Mouse (Mus musculus) mesoderm, embryonic 11.5 days (tissue): ENCODE results near the gene Arfgef3.
"Not testable (repeated sequence)": the region's sequence is repeated elsewhere in the genome, so short reads cannot be mapped to it uniquely, and the experiment has no call there.

Experiments used
- DNase-seq: peaks from one replicate; pipeline ENCODE4 v3.0.0-alpha.2; 2012; ENCODE audit warnings: low read depth, low spot score

The Arfgef3 gene

DNA sequence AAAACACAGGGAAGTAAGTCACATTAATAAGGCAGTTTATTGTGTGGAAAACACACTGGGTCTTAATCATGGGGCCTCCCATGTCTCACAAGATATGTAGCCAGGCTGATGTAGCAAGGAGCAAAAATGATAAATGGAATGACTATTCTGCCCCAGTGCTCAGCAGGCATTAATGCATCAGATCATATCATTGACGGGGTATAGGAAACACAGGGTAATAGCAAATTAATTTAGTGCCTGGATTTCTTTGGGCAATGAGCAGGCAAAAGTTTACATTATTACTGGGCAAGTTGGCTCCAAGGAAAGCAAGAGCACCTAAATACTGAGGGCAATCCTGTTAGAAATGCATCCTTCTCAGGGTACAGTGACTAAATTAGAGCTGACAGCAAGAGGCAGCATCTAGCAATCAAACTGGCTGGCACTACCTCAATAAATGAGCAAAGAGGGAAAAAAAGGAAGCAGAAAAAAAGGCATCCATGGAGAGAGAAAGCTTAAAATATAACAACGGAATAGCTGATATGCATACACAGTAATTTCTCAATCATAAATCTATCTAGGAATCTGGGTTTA is 62.3 kb downstream of the Arfgef3 start:
- no peak for DNase-seq

DNA sequence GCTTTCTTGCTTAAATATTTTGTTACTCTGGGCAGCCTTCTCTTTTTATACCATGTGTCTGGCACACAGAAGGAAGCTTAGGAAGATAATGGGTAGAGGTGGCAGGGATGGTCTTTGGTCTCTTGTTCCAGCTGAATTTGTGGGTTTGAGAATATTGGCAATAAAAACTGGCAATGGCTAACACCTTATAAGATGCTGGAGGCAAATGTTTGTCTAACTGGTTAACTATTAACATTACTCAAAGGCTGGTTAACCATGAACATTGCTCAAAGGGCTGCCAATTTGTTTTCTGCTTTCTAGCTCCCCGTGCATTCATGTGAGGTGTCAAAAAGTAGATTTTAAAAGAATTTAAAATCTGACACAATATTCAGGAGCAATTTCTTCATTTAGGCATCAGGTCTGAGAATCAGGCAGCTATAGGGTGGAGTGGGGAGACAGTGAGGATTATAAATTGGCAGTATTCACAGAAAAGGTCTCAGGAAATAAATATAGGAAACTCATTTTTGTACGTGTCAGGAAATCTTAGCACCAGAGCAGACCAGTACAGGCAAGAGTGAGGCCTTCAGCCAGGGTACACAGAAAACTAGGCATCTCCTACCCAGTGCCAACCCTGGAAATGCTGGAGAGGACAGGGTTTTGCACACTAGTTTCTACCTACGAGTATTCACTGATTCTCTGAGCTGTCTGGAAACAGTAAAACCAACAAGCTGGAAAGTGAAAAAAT is 62.9 kb downstream of the Arfgef3 start:
- no peak for DNase-seq

DNA sequence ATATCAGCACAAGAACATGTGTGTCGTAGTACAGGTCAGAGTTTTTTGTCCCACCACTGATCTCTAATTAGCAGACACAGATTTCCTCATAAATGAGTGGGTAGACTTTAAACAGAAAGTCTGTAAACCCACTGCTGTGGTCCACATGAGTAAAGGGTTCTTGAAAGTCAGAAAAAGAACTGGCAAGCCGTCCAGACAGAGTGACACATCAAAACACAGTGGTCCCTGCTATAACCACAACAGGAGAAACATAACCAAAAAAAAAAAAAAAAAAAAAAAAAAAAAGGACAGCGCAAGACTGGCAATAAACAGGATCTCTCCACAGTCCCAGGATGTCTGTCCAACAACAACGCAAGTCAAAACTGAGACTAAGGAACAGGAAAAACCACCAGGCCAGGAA is 64.9 kb downstream of the Arfgef3 start:
- no peak for DNase-seq

DNA sequence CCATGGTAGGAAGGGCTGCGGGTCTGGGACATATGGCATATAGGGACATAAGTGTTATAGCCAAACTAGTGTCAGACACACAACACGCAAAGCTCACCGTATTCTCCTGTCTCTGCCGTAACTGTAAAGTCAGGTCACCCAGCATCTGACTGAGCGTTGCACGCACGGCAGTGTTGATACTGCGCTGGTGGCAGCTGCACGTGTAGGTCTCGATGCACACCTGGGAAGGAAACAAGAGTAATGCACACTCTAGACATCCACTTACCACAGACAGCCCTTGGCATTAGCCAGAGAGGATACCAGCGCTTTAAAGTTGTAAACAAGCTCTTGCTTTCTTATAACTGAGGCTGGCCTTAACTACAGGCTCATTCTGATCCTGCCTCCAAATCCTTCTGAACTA is 79.0 kb downstream of the Arfgef3 start:
- DNase-seq, result no peak

DNA sequence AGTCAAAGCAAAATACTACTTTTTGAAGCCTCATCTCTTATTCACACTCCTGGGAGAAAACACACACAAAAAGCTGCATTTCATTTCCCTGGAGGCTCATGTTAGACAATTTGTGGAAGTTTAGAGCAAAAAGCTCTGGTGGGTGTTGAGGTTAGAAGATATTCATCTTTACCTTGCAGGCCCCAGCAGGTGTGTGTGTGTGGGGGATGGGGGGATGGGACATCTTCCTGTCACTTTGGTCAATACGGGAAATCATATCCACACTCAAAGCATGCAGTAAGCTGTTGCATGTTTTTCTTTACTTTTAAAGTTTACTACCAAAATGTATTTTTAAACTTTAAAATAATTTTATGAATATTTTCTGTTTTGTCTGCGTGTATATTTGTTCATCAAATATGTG is 79.7 kb downstream of the Arfgef3 start:
- no peak for DNase-seq

DNA sequence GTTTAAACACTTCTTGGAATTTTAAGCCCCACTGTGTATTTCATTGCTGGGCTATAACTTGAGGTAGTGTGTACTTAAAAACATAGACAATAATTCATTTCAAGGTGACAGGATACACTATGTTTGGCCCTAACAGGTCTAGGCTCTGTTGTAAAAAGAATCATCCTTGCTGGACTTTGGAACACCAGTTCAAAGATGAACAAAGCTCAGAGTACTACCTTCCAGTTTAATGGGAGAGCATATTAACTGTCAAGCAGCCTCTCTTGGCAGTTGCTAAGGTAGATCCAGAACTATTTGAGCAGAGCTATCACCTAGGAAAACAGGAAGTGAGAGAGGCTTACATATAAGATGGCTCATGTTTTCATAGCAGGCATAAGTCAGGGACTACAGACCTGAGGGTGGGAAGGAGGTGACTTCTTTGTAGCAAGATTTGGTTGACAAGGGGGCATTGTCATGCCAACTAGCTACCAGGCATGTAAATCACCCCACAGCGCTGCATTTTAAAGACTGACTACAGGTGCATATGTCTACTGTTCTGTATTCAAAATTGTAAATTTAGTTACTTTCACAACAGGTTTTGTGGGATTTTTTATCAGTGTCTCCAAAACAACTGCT is 82.0 kb downstream of the Arfgef3 start:
- no peak for DNase-seq

DNA sequence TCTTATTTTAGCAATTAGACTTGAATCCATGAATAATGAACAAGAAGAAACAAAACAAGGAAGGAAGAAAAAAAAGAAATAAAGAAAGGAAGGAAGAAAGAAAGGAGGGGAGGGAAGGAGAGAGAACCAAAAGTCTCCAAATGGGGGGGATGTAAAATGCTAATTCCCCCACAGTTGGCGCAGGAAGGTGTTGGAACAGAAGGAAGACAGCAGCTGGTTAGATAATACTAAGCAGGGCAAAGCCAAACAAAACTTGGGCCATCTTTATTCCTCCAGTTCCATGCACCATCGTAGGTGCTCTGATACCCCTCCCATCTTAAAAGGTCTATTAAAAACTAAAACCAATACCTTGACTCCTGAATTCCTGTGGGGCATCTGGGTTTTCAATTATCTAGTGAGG is 82.8 kb downstream of the Arfgef3 start:
- DNase-seq, result no peak

DNA sequence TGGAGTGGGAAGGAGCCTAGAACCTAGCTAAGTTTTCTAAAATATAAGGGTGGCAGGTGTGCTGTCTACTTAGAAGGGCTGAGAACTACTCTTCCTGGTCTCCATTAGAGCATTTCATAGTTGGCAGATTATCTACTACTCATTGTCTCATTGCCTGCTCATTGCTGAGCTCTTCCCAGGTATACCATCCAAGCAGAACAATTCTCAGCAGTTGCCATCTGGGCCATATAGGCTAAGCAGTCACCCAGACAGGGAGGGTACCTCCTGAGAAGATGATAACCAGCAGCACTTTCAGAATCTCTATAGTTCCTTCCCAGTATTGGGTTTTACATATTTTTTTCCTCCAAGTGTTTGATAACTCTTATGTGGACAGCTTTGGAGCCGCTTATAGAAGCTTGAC is 86.2 kb downstream of the Arfgef3 start:
- DNase-seq, result no peak

DNA sequence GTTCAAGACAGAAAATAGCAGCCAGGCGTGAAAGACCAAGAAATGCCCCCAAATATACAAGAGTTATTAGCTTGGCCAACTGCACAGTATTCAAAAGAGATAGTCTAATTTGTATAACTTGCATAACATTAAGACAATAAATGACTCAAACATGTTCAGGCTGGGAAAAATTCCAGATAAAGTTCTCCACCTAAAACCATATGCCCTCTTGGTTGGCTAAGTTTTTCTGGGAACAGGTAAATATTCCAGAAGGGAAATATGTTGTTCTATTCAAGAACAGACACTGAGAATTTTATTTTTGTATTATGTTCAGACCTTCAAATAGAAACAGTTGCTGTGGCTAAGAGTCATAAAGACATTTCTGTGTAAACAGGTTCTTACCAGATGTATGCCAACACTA is 96.7 kb downstream of the Arfgef3 start:
- DNase-seq, result no peak

DNA sequence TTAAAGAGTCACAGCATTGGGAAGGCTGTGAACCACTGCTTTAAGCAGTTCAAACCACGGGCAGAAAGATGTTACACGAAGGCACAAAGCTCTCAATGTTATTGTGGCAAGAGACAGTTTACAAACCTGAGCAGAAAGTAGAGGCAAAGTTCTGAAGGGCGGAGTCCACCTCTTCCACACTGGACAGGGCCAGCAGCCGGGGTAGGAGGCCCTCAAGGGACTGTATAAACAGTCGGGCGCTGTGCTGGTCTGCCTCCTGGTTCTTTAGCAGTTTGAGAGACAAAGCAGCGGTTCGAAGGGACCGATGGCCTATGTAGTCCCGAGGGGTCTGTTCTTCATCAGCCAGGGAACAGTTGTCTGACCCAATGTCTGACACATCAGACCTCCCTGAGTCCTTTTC is 97.7 kb downstream of the Arfgef3 start:
- DNase-seq, result no peak

DNA sequence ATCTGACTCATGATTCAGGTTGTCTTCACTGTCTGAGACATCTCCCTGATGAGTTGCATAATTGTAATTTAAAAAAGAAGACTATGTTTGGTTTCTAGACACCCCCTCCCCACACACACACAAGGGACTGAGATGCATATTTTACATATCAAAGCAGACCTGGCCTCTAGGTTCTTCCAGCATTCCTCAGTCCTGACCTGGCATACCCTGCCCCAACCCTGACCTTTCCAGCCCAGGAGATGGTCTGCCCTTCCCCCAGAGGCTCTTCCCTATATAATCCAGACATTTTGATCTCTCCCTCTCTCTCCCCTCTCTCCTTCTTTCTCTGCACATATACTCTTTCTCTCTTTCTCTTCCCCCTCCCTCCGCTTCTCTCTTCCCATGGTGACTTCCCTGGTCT is 99.4 kb downstream of the Arfgef3 start:
- DNase-seq, result no peak

DNA sequence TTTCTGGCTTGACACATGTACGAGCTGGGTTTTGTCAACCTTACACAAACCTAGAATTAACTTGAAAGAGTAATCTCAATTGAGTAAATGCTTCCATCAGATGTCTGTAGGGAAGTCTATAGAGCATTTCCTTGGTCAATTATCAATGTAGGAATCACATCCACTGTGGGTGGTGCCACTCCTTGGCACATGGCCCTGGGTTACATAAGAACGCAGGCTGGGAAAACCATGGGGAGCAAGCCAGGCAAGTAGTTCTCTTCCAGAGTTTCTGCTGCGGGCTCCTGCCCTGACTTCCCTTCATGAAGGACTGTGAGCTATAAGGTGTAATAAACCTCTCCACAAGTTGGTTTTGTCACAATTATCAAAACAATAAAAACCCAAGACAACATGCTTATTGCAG is 100.2 kb downstream of the Arfgef3 start:
- DNase-seq, result no peak

DNA sequence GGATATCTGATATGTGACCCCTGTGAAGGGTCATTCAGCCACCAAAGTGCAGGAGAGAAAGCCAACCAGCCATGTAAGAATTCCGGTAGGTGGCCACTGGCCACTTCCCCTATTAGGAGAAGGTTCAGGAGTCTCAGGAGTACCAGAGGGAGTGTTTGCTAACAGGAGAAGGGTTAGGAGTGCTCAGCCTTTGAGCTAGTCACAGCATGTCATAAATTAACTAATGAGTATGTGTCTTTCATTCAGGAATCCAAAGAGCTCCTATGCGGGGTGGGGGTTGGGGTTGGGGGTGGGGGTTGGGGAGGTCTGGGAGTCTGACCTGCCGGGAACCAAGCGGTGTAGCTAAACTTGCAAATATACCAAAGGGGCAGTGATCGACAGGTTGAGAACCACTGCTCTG is 100.9 kb downstream of the Arfgef3 start:
- DNase-seq, result no peak

DNA sequence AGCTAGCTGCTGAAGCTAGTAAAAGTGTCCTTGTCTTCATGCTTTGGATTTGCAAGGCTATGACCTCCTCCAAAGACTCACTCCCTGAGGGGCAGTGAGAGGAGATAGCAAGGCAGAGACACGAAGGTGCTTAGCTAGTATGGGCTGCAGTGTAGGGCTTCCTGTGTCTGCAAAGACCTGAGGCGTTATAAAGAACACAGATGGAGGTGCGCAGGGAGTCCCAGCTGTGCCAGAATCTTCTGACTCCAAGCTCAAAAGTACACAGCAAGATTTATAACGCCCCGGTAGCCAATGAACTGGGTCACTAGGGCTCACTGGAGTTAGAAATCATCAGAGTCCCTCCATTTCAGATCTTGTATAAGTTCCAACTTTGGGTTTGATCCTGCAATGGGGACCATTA is 103.2 kb downstream of the Arfgef3 start:
- no peak for DNase-seq

DNA sequence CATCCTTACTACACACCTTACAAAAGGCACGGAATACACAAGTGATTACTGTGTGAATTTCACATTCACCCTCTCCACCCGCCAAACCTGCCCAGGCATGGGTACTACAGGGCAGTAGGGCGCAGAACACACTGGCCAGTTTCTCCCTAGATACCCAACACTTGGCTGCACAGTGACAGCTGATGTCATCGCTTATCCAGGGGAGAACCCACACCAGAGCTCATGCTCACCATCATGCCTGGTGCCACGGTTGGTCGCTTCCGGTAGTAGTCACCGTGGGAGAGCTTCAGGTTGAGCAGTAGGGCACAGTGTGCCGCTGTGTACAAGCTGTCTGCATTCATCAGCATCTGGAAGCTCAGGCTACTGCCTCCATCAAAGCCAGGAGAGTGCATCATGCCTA is 108.3 kb downstream of the Arfgef3 start:
- no peak for DNase-seq

DNA sequence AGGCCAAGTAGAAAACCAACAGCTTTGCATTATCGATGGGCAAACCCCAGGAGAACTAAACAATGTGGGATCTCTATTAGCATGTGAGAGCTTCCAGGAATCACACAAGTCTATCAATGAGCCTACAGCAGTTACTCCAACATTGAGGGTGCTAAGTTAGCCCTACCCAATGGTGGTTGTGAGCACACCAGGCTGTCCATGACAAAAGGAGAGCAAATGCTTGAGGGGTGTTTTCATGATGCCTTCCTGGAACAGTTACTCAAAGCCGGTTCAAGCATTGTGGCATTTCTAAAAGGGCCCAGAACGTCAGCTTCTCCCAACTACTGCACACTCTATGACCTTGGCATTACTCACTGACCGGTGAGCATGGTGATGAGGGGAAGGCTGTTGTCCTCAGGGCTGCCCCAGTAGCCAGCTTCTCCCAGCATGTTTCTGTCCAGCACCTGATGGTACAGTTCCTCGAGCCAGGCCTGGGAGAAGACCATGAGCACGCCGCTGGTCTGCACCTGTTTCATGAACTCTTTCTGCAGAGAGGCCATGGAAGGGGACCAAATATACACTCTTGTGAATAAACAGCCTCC is 109.3 kb downstream of the Arfgef3 start:
- no peak for DNase-seq

DNA sequence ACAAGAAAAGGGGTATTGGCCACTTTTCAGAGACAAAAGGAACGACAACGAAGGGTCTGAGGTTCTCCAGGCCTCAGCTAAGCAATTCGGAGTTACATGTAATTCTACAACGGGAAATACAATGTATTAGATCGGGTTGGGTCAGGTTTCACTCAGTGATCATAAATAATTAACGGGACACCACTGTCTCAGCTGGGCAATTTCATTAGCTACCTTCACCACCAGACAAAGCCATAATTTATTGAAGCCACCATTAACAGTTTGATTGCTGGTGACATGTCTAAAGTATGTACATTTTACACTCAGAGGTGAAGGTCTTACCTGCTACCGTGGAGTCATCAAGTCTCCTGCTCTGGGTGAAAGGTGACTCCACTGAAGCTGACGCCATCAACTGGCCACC is 113.3 kb downstream of the Arfgef3 start:
- no peak for DNase-seq

DNA sequence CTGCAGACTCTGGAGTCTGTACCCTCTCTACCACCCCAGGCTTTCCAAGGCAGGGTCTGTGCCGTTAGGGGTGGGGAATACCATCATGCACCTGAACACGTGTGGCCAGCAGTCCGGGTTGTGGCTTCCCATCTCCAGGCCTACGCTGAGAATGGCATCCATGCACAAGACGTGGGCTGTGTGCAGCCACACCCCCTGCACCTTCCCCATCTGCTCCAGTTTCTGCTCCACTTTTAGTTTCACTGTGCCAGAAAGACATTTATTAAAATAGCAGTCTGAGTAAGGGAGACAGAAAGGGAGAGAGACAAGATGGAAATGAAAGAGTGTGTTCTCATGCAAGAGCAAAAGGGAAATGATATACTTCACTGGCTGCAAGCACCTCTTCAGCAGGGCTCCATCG is 116.2 kb downstream of the Arfgef3 start:
- no peak for DNase-seq

DNA sequence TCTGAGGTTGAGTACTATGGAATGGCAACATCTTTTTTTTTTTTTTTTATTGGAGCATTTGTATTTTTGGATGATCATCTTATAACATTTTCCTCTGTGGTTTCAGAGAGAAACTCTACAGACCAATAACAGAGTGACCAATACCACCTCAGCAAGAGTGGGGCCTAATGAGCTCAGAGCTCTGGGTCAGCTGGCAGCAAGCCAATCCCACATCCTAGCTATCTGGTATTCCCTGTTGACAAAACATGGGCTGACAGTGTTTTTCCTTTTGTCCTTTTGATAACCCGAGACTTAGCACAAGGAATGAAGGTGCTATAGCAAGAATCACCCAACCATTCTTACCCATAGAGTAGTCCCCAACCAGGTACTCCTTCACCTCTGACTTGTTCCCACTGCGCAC is 131.0 kb downstream of the Arfgef3 start:
- DNase-seq, result no peak

DNA sequence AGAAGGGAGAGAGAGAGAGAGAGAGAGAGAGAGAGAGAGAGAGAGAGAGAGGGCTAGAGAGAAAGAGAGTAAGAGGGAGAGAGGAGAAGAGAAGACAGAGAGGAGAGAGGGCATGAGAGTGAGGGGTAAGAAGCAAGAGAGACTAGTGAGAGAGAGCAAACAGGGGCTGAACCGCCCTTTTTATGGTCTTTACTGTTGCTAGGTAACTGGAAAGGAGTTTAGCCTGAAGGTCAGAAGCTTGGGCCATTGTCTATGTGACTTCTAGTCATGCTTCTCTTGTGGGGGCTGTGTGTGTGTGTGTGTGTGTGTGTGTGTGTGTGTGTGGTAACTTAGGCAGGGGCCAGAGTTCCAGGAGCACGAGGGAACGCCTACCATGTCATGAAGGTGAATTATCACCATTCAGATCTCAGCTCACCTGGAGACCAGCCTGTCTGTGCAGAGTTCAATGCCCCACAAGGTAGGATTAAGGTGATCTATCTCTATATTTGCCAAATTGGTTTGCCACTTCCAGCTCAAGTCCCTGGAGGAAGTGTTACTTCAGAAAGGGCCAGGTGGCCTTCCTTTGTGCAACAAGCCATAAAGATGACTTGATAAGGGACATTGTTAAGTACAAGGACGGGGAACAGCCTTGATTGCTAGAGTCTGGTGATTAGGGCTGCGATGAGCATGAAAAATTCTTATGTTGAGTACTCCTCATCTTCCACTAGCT is 138.8 kb downstream of the Arfgef3 start:
- not testable (repeated sequence) for DNase-seq

DNA sequence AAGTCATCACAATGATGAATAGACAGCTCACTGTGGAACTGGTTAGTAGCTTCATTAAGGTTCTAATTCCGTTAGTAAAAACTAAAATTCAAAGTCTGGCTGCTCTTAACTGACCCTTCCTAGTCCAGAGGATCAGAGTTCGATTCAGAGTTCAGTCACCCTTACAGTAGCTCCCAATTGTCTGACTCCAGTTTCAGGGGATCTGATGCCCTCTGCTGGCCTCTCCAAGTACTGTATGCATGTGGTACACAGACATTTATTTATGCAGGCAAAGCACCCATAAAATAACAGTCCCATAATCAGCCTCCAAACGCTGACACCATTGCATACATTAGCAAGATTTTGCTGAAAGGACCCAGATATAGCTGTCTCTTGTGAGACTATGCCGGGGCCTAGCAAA is 141.7 kb downstream of the Arfgef3 start:
- DNase-seq, result peak; percentile 75

DNA sequence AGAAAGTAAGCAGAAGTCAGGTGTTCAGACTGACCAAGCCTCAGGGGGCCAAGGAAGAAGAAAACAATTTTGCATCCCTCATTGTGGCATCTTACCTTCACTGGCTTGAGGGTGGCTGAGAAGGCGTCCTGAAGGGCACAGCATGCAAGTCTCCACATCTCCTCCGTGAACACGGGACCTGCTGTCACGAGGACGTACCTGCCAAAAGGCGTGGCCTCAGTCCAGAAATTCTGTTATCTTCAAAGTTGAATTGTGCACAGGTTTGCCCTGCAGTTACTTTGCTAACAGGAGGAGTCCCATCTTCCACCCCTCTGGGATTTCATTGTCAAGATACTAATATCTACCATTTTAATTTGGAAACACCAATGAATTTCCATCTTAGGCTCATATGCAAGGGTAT is 146.1 kb downstream of the Arfgef3 start:
- DNase-seq, result no peak
